Mouse (Mus musculus) gastrocnemius, postnatal 10 days (tissue): ENCODE measurements around the gene Btnl6. TPM values are rescaled to one million over a fixed set of nuclear protein-coding genes. Genes with fewer than 3 reads are reported as not detected.
"Not testable (repeated sequence)": the region's sequence is repeated elsewhere in the genome, so short reads cannot be mapped to it uniquely, and the experiment has no call there.

Experiments
- DNase-seq: peaks from one replicate; pipeline ENCODE4 v3.0.0; 2021; ENCODE audit warnings: mixed read lengths
- total RNA-seq, 2 experiments: library from RNA; stranded (reverse); gene quantifications; 2 replicates each; pipeline ENCODE4 v1.2.3; 2021

The Btnl6 gene
- total RNA-seq, 2 experiments from 2014 or later, result not detected

DNA sequence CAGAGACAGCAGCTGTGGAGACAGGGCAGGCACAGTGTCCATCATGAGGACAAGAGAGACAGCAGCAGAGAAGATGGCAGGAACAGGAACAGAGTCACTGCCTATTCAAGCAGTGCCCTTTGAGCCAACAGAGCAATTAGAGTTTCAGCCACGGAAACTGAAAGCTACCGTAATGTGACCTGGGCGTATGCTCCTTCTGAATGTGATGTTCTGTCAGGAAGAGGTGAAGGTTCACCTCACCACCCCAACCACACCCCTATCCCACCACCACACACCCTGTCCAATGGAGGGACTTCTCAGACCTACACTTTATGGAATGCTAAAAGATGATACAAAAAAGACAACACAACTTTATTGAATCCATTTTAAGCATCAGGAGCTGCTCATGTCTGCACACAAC lies 19.8 kb downstream of the Btnl6 start:
- DNase-seq, result not testable (repeated sequence)

DNA sequence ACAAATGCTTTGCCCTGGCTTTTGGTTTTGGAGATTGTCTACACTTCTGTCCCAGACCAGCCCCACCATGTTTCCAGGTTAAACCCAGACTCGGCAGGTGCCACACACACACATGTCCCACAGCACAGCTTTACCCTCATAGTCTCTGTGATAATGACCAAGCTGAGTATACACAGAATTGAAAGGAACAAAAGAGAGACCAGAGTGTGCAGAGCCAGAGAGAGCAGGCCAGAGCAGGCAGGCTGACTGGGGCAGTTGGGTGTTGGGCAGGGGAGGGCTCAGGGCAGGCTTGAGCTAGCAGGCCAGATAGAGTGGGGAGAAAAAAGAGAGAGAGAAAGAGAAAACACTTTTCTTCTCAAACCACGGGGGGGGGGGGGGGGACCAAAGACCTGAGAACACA lies 20.6 kb downstream of the Btnl6 start:
- DNase-seq, result no peak

DNA sequence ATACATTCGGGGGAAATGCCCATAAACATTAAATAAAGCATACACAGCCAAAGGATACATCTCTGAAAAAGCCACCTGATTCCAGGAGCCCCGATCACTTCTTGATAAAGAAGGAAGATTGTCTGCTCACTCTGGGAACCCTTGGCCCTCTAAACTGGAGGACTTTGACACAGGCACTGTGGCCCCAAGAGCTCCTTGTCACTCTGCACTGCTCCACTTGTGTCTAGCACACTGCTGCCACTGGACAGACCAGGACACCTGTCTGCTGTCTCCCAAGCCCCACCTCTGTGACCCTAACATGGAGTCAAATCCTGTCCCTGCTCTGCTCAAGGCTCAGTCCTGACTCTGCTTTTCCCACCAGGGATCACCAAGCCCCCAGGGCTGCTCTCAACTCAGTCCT lies 22.0 kb downstream of the Btnl6 start:
- DNase-seq, result not testable (repeated sequence)

DNA sequence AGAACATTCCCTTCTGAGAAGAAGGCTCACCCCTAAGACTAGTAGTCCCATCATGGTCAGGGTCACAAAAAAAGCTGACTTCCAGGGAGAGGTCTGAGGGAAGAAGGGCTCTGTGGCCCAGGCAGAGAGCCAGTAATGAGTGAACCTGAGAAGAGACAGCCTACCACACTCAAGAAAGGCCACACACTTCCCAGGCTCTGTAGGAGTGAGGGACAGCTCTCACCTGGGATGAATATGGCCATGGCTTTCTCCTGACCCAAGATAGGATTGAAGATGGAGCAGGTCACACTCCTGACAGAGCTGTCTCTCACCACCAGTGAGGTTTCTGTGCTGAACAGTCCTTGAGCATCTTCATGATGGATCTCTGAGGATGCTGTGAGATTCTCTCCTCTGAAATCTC lies 24.4 kb downstream of the Btnl6 start:
- no peak for DNase-seq

DNA sequence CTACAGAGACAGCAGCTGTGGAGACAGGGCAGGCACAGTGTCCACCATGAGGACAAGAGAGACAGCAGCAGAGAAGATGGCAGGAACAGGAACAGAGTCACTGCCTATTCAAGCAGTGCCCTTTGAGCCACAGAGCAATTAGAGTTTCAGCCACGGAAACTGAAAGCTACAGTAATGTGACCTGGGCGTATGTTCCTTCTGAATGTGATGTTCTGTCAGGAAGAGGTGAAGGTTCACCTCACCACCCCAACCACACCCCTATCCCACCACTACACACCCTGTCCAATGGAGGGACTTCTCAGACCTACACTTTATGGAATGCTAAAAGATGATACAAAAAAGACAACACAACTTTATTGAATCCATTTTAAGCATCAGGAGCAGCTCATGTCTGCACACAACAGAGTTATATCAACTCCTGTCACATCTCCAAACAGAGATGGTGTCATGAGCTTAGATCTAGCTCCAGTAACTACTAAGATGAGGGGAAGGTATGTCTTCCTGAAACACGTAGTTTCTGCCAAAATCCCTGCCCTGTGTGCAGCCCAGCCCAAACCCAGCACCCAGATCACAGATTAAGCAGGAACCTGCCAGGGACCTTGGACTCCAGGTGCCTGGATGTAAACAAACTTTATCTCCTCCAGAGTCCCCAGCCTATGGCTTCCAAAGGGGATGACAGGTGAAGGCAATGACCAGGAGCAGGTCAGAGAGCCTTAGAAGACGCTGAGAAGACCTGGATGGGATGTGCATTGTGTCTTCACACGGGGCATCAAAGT lies 39.7 kb downstream of the Btnl6 start, which contains the start of gene Btnl4:
Btnl4 (minus strand) TSS at position 81 of the 776 bp plus-strand sequence.
- not testable (repeated sequence) for DNase-seq

DNA sequence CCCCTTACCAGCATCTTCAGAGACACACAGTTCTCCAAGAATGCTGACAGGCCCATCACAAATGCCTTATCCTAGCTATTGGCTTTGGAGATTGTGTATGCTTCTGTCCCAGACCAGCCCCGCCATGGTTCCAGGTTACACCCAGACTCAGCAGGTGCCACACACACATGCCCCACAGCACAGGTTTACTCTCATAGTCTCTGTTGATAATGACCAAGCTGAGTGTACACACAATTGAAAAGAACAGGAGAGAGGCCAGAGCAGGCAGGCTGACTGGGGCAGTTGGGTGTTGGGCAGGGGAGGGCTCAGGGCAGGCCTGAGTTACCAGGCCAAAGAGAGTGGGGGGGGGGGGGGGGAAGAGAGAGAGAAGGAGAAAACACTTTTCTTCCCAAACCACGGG lies 40.7 kb downstream of the Btnl6 start:
- DNase-seq, result no peak

DNA sequence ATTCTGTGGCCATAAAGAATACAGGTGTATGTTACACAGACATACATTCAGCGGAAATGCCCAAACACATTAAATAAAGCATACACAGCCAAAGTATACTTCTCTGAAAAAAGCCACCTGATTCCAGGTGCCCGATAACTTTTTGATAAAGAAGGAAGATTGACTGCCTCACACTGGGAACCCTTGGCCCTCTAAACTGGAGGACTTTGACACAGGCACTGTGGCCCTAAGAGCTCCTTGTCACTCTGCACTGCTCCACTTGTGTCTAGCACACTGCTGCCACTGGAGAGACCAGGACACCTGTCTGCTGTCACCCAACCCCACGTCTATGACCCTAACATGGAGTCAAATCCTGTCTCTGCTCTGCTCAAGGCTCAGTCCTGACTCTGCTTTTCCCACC lies 42.1 kb downstream of the Btnl6 start:
- no peak for DNase-seq

DNA sequence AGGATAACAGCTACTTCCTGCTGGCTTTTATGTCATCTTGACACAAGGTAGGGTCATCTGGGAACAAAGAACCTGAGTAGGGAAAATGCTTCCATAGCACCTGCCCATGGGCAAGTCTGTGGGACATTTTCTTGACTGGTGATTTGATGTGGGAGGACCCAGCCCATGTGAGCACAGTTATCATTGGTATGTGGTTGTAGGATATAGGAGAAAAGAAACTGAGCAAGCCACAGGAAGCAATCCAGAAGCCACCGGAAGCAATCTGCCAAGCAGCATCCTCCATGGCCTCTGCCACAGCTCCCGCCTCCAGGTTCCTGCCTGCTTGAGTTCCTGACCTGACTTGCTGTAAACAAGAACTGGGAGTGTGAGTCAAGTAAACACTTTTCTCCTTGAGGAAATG lies 46.7 kb downstream of the Btnl6 start:
- DNase-seq, result no peak

DNA sequence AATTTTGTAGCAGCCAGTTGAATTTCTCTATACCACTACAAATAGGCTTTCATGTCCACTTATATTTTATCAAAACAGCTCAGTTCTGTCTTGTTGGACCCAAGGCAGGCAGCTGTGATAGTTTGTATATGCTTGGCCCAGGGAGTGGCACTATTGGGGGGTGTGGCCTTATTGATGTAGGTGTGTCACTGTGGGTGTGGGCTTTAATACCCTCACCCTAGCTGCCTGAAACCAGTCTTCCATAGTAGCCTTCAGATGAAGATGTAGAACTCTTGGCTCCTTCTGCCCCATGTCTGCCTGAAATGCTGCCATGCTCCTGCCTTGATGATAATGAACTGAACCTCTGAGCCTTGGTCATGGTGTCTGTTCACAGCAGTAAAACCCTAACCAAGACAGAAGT lies 51.2 kb downstream of the Btnl6 start:
- DNase-seq, result not testable (repeated sequence)

DNA sequence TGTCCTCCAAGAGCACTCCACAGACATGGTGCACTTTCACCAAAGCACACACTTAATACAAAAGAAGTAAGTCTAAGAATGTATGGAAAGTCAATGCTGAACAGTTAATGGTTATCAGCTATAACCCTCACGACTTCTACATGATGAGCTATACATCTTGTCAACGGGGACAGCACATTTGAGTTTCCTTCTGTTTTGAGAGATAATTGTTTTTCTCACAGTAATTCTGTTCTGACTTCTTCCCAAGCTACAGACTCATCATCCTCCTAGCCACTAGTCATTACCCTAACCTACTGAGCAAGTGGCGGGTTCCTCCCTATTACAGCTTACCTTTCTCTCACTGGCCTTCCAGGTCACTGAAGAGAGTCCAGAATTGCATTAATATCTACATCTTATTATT lies 57.9 kb downstream of the Btnl6 start:
- no peak for DNase-seq

Other genes with a start within 250 kb of the Btnl6 start
- 1 to 10 TPM; 4.5 TPM for gene H2-Aa, start 229.5 kb downstream of the Btnl6 start, total RNA-seq
- gene H2-Eb1, start 211.5 kb downstream of the Btnl6 start, total RNA-seq, result 1 to 10 TPM; 2.9 to 5.0 TPM
- not detected for gene H2-Eb2, start 191.7 kb downstream of the Btnl6 start, total RNA-seq
- under 1 TPM; 0.40 to 0.81 TPM for gene Btnl2, start 162.5 kb downstream of the Btnl6 start, total RNA-seq
- not detected for gene Btnl1, start 140.2 kb downstream of the Btnl6 start, total RNA-seq
- gene BC051142, start 118.5 kb downstream of the Btnl6 start, total RNA-seq, result under 1 TPM; 0.36 to 0.42 TPM
- not detected for gene Btnl4, start 40.0 kb downstream of the Btnl6 start, total RNA-seq
- 10 to 100 TPM; 14.4 to 22.2 TPM for gene Notch4, start 46.9 kb upstream of the Btnl6 start, total RNA-seq
- gene Gpsm3, start 72.5 kb upstream of the Btnl6 start, total RNA-seq, result 1 to 10 TPM; 3.2 to 5.0 TPM
- 10 to 100 TPM; 24.2 to 30.9 TPM for gene Pbx2, start 73.9 kb upstream of the Btnl6 start, total RNA-seq
- 1 to 10 TPM; 1.1 to 1.4 TPM for gene Ager, start 80.5 kb upstream of the Btnl6 start, total RNA-seq
- 10 to 100 TPM; 19.8 to 21.8 TPM for gene Rnf5, start 86.3 kb upstream of the Btnl6 start, total RNA-seq
- gene Agpat1, start 86.9 kb upstream of the Btnl6 start, total RNA-seq, result 10 to 100 TPM; 38.0 to 39.4 TPM
- gene Egfl8, start 98.6 kb upstream of the Btnl6 start, total RNA-seq, result 10 to 100 TPM; 13.8 to 15.2 TPM
- 10 to 100 TPM; 32.6 to 33.7 TPM for gene Ppt2, start 111.2 kb upstream of the Btnl6 start, total RNA-seq
- under 1 TPM; 0.61 to 0.63 TPM for gene Prrt1, start 112.2 kb upstream of the Btnl6 start, total RNA-seq
- 1 to 10 TPM; 4.5 to 4.7 TPM for gene Fkbpl, start 127.4 kb upstream of the Btnl6 start, total RNA-seq
- gene Atf6b, start 129.8 kb upstream of the Btnl6 start, total RNA-seq, result 10 to 100 TPM; 12.7 to 14.4 TPM
- 100 to 1,000 TPM in 1 of 2 experiments, 10 to 100 TPM in 1; 90.2 to 123 TPM for gene Tnxb, start 153.2 kb upstream of the Btnl6 start, total RNA-seq
- 1 to 10 TPM; 2.0 to 3.3 TPM for gene C4b, start 226.5 kb upstream of the Btnl6 start, total RNA-seq